Mouse (Mus musculus) olfactory bulb, adult 2 months (tissue): ENCODE data around the gene Twistnb.

Experiments
- CTCF ChIP-seq: fragments of 200-500 bp; IDR thresholded peaks from 2 replicates; pipeline ENCODE4 v1.5.1; 2012; ENCODE audit warnings: low read depth, mild to moderate bottlenecking, low read length, moderate library complexity; ENCODE audit not compliant: insufficient read depth
- POLR2A ChIP-seq: fragments of 200-500 bp; IDR thresholded peaks from 2 replicates; pipeline ENCODE4 v1.6.1; 2012; ENCODE audit warnings: mild to moderate bottlenecking, low read depth, low read length, moderate library complexity; ENCODE audit not compliant: insufficient read depth

DNA sequence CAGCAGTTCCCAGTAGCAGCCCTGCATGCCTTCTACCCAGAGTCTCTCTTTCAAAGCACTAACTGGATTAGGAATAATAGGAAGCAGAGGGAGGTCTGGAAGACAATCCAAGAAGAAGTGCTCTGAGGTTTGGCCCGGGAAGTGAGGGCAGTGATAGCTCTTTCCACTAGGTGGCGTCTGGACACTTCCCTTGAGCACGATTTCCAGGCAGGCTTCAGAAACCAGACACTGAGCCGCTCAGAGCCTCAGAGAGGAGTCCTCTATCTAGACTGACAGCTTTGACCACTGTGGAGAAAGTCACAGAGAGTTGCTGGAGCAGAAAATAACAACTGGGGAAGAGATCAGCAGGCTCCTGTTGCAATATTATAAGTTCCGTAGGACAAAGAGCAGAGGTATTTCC lies 40.6 kb upstream of the Twistnb start:
- TF ChIP-seq POLR2A (no peak), CTCF (peak; percentile 70)
